Mouse (Mus musculus): ENCODE results near the gene Gm26620.

The Gm26620 gene

GRCm38 (mm10) chr1:170884978-170885561 lies at the start of gene Gm26620, which contains the start of gene Dusp12:
TSS of gene Gm26620 (plus strand) at chr1:170885065.
TSS of gene Dusp12 (minus strand) at chr1:170885540.
- peak; percentile 84 for DNase-seq (ENCODE audit: low spot score)

DNA sequence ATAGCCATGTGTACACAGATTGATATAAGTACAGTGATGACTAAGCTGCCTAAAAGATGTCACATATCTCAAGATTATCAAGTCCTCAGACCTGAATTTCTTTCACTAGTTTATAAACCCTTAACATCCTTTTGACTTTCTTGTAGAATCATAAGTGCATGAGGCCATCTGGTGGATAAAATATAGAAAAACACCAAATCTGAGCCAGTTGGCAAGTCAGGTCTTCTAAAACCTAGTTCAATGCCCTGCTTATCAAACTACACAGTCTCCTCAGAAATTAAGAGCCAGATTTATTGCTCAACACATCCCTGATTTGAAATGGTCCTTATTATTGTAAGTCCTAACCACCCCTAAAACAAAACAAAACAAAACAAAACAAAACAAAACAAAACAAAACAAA lies 45.2 kb upstream of the Gm26620 start:
- DNase-seq (ENCODE audit: low spot score) = no peak

DNA sequence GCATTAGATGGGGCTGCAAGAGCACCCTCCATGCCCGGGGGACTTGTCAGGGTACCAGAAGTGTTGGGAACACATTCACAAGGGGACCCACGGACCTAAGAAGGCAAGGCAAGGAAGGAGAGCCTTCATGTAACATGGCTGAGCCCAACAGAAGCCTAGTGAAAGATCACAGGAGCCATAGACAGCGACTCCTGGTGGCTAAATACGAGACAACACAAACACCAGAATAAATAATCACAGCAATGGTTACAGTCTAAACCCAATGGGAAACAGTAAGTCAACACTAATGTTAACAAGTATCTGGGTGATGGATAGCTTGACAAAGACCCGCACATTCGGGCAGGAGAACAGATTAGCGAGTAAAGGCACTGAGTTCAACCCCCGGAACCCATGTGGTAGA lies 40.5 kb upstream of the Gm26620 start:
- DNase-seq (ENCODE audit: low spot score) = no peak

DNA sequence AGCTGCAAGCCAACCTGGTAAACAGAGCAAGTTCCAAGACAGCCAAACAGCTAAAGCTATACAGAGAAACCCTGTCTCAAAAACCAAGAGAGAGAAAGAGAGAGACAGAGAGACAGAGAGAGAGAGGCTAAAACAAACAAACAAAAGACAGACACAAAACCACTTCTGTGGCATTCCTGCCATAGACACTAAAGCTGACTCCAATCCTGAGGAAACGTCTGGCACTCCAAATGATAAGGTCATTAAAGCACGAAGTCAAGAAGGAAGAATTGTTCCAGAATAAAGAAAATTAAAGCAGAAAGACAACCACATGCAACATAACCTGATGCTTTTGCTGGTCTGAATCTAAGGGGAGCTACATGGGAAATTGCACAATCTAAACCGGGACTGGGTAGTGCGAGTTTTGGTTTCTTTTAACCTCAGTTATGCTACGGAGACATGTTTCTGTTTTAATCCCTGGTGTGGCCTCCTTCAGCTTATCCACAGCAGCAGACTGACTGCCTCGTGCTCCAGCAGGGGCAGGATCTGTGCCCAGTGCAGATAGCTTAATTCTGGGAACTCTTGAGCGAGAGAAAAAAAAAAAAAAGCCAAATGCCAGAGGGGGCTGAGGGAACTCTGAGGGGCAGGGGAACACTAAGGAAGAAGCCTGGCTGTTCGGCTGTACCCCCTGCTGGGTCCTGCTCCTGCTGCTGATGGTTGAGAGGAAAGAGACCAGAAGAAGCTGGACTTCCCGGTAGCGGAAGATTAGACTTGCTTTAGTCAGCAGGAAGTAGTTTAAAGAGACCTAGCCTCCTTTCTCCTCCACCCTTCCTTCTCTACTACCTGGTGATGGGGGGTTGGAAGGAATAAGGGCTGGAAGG lies 39.2 kb upstream of the Gm26620 start:
- DNase-seq (ENCODE audit: low spot score) = no peak

GRCm38 (mm10) chr1:170850007-170850406 lies 34.9 kb upstream of the Gm26620 start:
- DNase-seq (ENCODE audit: low spot score) = no peak

- no peak for DNase-seq (ENCODE audit: low spot score)
These were observed 33.9 kb upstream of the Gm26620 start for GRCm38 (mm10) chr1:170850637-170851624.

GRCm38 (mm10) chr1:170853604-170854003 lies 31.3 kb upstream of the Gm26620 start:
- DNase-seq (ENCODE audit: low spot score) = no peak

DNA sequence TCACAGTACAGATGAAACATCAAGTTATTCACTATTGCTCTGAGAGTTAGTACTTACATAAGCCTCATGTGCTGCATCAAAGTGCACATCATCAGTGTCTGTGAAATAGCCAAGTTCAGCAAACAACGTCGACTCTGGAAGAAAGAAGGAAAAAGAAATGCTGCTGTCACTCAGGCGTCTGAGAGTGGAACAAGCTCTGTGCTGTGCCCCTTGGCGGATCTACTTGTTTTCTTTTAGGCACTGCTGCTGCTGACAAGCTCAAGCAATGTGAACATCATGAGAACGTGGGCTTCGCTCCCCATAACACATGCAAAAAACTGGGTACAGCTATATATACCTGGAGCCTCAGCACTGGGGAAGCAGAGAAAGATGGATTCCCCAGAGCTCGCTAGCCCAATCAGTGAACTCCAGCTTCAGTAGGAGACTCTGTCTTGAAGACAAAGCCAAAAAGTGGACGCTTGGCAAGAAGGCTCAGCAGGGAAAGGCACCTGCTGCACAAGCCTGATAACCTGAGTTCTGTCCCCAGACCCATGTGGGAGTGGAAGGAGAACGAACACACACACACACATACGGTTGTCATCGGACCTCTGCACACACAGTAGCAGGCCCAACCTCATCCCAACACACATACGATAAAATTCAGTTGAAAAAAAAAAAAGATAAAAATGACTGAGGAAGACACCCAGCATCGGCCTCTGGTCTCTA lies 29.7 kb upstream of the Gm26620 start:
- no peak for DNase-seq (ENCODE audit: low spot score)

GRCm38 (mm10) chr1:170857369-170857768 lies 27.5 kb upstream of the Gm26620 start:
- no peak for DNase-seq (ENCODE audit: low spot score)

DNA sequence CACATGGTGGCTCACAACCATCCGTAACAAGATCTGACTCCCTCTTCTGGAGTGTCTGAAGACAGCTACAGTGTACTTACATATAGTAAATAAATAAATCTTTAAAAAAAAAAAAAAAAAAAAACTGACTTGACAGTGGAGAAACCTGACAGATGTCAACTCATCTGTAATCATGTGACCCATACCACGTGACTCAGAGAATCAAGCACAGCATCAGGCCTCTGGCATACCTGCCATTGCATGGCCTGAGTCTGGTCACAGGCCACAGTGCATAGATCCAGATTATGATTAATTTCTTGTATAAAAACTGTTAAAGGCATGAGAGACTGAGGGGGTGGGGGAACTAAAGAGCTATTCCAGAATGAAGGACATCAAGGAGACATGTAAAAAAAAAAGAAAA lies 26.0 kb upstream of the Gm26620 start:
- DNase-seq (ENCODE audit: low spot score) = no peak

DNA sequence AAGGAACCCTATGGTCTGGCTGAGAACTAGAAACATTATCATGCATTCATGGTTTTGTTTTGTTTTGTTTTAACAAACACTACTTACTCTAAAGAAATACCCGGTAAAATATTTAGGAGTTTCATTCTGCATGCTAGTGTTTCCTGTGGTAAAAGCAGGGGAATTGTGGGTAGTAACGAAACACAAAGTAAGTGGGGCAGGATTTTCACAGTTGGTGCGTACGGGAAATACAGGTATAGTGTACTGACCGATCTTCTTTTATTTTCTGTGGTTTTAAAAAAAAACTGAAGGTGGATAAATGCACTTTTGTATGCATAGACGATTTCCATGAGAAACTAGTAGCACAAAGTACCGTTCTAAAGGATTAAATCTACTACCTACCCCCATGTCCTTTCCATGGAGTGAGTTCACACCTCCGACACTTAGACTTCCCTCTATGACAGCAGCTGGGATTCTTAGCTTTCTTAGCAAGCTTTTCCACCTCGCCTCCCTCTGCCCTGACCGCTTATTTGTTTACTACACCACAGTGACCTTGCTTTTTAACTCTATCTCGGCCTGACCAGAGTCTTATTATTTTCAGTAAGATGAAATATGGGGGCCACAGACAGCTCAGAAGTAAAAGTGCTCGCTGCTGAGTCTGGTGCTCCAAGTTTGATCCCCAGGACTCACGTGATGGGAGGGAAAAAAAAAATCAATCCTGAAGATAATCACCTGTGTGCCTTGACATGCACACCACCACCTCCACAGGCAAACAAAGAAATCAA lies 23.0 kb upstream of the Gm26620 start:
- no peak for DNase-seq (ENCODE audit: low spot score)

- DNase-seq (ENCODE audit: low spot score) = no peak
These were observed 22.5 kb upstream of the Gm26620 start for GRCm38 (mm10) chr1:170862435-170862717.

GRCm38 (mm10) chr1:170863033-170863432 lies 21.8 kb upstream of the Gm26620 start:
- DNase-seq (ENCODE audit: low spot score) = no peak

- no peak for DNase-seq (ENCODE audit: low spot score)
These were observed 20.6 kb upstream of the Gm26620 start for GRCm38 (mm10) chr1:170864234-170864633.

DNA sequence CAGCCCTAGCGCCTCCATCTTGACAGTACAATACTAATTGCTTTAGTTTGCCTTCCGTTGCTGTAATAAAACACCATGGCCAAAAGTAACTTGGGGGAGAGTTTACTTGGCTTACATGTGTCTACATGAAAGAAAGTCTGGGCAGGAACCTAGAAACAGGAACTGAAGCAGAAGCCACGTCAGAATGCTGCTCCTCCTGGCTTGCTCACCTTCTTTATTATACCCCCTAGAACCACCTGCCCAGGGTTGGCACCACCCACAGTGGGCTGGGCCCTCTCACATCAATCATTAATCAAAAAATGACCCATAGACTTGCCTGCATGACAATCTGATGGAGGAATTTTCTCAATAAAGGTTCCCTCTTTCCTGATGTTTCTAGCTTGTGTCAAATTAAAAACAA lies 20.1 kb upstream of the Gm26620 start:
- no peak for DNase-seq (ENCODE audit: low spot score)

DNA sequence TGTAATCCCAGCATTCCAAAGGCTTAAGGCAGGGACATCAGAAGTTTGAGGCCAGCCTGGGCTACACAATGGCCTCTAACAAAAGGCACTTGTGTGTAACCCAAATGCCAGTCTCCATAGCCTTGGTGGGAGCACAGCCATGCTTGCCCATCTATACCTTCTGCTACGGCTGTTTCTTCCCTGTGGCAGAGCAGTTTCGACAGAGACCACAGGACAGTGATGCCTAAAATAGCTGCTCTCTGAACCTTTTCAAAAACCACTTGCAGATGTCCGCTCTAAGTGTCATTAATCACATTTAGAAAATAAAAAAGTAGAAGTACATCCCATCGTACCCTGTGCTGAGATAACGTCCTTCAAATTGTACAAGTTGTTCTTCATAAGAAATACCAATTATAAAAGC lies 19.5 kb upstream of the Gm26620 start:
- DNase-seq (ENCODE audit: low spot score) = no peak

GRCm38 (mm10) chr1:170866992-170867690 lies 17.7 kb upstream of the Gm26620 start:
- DNase-seq (ENCODE audit: low spot score) = no peak

DNA sequence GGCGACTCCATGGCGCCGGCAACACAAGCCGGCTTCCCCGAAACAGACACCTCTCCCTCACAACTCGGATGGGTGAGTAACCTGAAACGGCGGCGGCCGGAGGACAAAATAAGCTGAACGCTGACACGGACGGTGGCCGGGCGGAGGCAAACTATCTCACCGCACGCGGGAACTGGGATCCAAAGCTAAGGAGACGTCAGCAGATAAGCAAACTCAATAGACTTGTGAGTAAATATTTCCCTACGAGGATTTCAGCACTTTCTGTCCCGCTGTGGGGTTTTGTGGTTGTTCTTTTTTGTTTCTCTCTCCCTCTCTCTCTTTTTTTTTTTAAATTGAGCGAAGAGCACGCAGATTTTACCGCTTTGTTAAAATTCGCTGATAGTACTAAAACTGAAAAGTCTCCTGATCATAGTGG lies 17.2 kb upstream of the Gm26620 start, which contains the start of gene Atf6:
Gene Atf6, minus strand, starts transcription at position 81 of the 415 bp plus-strand sequence.
- peak; percentile 97 for DNase-seq (ENCODE audit: low spot score)

DNA sequence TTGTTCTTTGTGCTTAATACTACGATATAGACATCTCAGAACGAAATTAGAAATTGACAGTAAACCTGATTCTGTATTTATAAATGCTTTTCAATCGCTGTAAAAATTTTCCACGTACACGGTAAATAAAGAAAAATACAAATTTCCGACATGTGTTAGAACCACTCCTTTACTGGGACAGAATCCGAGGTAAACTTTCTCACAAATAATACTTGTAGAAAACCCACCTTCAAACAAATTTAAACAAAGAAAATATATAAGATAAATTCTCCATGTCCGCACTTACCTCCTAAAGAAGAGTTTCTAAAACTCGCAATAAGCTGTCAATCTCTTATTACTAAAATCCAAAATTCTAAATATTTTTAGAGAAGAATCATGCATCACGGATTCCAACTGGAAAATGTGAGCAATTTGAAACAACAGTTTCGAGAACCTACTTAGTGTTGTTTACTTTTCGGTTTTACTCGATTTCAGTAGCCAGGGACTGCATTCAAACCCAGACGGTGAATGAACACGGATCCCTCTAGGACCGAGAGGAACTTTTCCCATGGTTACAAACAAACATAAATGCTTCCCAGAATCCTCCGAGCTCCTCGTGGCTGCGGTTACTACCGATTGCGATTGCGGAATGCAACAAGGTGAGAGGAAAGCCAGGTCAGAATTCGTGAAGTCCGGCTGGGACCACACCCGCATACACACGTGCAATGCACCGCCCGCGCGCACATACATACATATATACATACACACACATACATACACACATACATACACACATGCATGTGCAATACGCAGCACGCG lies 16.6 kb upstream of the Gm26620 start:
- DNase-seq (ENCODE audit: low spot score) = peak; percentile 68

DNA sequence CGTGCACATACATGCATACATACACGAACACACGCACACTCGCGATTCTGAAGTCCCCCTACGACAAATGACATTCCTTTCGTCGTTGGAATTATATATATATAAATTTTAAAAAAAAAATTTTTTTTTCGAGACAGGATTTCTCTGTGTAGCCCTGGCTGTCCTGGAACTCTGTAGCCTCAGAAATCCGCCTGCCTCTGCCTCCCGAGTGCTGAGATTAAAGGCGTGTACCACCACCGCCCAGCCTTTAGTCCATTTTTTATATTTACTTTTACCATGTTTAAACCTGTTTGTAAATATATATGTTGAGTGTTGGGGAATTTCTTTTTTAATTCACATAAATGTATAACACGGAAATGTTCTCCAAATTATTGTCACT lies 16.0 kb upstream of the Gm26620 start:
- DNase-seq (ENCODE audit: low spot score) = no peak

All from testis, postnatal 10 days (tissue).